Mouse (Mus musculus) layer of hippocampus, adult 8-10 months (tissue): ENCODE measurements around the gene Zfp945. TPM values are rescaled to one million over a fixed set of nuclear protein-coding genes. Genes with fewer than 3 reads are reported as not detected.
A peak's percentile ranks its signal among the peaks of the same experiment; 100 is the strongest.
"Not testable (repeated sequence)": the region's sequence is repeated elsewhere in the genome, so short reads cannot be mapped to it uniquely, and the experiment has no call there.

Experiments
- DNase-seq, 2 experiments: peaks; one replicate each; pipeline ENCODE4 v3.0.0; 2022; ENCODE audit warnings: low spot score in 2 of 2
- total RNA-seq, 4 experiments: library from RNA; stranded (reverse); gene quantifications; 2 replicates each; pipeline ENCODE4 v1.2.4; 2022

Zfp945 gene
- total RNA-seq, result 10 to 100 TPM; 10.5 to 13.3 (median 11.9) TPM

DNA sequence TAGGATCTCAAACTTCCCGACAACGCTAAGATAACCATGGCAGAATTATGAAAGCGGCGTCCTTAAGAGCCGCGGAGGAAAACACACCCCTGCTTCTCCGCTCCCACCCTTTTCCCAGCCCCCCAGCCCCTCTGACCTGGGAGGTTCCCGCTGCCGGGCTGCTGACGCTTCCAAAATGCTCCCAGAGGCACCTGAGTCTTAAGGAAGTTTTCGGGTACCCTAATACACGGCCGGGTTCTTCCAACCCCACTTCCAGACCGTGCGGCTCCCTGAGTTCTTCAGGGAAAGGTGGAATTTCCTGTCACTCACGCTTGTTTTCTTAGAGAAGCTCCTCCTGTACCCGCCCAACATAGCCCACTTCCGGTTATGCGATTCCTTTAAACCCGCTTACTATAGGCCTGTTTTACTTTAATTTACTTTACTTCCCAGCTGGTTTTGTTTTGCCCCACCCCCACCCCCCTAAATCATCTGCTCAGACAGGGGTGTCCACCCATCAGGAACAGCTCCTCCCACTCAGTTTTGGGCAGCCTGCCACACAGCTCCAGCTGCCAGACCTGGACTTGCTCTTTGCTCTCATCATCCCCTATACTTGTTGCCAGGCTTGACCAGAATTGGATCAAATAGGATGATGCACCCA is at the start of gene Zfp945:
TSS of gene Zfp945 (minus strand) at position 290 of the 637 bp plus-strand sequence.
- peak; percentile 37 to 50 for DNase-seq

DNA sequence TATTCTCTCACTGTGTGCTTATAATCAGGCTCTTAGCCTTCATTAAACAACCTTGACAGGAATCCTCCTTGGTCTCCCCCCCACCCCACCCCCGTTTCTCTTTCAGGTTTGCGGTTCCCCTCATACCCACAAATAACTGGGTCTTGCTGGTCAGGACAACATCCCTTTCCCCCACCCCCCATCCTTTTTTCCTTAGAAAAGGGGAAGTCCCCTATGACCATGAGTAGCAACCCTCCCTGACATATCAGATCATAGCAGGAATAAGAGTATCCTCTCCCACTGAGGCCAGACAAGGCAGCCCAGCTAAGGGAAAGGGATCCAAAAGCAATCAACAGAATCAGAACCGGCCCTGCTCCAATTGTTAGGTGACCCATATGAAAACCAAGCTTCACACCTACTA is 21.4 kb upstream of the Zfp945 start:
- DNase-seq, result no peak

DNA sequence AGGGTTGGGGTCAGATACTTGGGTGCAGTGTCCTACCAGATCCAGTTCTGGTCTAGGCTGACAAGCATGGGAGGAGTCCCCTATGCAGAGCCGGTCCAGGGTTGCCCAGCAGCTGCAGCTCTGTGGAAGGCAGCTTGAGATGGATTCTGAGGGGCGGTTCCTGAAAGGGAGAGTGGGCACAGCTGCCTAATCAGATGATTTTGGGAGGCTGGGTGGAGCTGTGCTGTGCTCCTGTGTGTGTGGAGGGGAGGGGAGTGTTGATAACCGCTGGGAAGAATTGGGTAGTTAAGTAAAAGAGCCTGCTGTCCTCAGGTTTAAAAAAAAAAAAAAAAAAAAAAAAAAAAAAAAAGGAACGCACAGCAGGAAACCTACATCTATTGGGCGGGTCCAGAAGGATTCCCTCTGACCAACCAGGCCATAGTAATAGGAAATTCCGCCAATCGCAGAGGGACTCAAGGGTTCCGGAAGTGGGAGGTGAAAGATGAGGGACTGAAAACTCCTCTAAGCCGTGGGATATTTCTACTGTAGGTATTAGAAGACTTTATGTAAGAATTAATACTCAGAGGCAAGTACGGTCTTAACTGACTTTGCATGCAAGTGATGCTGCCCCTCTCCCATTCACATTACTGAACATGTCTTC is 17.2 kb upstream of the Zfp945 start:
- DNase-seq, result no peak

DNA sequence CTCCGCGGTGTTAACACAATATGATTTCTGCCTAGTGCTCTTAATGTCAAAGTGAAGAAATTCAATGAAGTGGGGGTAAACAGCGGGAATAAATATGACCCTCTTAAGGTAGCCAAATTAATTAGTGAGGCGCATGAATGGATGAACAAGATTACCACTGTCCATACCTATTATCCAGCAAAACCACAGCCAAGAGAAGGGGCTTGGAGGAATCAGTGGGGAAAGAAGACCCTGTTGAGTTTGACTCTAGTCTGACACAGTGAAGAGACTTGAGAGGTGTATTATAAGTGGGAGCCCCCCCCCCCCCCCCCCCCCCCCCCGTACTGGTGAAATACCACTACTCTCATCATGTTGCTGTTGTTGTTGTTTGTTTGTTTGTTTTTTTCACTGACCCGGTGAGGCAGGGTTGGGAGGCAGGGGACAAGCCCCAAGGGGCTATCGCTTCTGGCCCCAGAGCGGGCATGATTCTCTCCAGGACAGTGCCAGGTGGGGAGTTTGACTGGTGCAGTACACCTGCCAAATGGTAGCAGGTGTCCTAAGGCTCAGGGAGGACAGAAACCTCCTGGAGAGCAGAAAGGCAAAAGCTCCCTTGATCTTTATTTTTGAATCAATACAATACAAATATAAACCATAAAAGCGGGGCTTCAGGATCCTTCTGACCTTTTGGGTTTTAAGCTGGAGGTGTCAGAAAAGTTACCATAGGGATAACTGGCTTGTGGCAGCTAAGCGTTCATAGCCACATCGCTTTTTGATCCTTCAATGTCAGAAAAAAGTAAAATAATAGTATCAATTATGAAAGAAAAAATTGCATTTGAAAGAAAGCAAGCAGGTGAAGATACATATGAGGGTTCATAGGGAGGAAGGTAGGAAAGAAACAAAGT is 10.7 kb upstream of the Zfp945 start:
- DNase-seq, result no peak

DNA sequence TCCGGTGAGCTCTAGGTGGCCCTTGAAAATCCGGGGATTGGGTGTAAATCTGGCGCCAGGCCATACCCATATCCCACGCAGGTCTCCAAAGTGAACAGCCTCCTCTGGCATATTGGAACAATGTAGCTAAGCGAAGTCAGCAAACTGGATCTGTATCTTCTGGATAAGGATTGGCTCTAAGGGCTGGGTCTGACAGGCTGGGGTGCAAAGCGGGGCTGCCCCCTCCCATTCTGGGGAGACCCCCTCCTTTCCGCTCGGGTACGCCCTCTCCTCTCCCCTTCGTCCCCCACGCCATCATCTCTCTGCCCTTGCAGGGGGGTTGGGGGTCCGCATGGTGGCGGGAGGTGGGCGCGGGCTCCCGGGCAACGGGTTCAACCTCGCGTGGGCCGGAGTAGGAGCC is 9.4 kb upstream of the Zfp945 start:
- no peak for DNase-seq

DNA sequence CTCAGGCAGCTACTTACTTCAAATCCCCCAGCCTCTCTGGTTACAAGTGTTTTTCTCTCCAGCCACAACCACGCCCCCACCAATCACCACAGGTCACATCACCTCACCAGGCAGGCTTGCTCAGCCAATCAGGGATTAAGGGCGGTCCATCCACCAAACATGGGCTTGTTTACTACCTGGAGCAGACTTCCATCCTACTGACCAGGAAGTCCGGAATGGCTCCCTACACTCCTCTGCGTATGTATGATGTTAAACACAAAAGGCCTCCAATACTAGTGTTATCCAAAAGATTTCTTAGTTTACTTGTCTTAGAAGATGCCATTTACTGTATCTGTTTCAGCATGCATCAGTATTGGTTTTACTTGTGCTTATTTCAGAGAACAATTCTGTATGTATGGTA is 8.6 kb upstream of the Zfp945 start:
- DNase-seq, result not testable (repeated sequence)

DNA sequence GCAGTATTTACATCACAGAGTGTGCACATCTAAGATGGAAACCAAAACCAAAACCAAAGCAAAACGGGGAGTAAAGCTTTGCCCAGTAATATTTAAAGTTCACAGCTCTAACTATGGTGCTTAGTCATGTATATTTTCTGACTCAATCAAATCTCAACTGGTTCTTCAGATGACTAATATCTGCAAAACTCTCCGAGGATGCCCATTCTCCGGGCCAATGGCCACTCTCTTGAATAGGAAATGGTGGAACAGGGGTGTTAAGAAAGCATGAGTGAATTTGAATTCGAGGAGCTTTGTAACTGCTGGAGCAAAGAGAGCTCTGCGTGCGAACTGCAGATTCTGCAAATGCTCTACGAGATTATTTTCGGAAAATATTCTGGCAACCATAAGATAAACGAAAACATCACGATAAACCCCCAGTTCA is 501 bp downstream of the Zfp945 start:
- no peak for DNase-seq

DNA sequence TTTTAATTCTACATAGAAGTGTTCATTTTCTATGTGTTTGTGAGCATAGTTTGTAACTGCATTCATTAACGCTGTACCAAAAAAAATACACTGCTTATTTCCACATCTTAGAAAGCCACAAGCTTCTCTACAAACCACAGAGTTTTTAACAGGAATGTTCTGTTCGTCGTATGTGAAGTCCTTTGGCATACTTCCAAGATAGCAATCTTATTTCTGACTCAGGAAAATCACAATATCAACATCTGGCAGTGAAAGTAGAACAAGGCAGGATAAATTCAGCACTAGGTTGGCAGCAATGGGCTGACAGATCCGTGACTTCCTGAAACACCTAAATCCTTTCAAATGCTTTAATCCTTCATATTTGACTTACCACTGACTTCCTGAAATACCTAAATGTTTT is 45.8 kb downstream of the Zfp945 start:
- DNase-seq, result no peak

DNA sequence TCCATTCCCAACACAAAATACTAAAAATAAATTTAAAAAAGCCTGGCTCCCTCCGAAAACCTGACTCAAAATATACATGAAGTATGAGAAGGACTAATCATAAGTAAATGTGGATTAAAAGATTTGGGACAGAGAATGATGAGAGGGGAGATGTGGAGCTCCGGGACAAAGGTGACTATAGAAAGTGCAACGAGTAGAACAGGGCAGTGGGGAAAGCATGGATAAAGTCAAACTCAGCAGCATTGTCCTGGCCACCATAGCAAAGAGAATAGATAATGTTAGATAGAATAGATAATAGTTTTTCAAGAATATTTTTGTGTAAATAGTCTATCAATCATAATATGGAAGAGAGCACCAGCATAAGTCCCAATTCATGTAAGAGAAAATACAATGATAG is 48.7 kb downstream of the Zfp945 start:
- DNase-seq, result no peak

DNA sequence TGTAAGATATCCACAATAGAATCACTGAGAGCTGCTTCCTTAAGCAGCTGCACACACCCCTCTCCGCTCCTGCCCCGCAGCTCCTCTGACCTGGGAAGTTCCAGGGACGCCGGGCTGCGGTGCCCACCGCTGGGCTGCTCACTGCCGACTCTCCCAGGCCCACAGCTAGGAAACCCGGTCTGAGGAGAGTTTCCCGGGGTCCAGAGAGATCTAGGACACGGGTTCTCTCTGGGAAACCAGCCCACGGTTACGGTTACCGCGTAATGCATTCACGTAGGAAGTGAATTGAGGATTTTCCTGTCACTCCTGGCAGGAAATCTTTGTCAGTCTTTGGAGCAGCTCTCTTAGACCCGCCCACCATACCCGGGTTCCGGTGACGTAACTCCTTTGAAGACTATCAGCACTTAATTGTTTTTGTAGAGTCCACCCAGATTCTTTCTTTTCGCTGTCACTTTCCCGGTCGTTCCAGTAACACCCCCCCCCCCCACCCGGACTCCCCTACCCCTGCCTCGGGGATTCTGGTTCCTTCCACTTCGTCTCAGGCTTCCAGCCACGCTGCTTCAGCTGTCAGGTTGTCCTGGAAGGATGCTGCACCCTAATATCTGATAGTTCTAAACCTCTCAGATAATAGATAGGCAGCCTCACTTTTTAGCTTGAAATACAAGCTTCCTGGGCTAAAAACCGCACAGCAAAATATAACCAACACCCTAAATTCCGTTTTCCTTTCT is 49.3 kb downstream of the Zfp945 start:
- peak; percentile 54 to 66 for DNase-seq

DNA sequence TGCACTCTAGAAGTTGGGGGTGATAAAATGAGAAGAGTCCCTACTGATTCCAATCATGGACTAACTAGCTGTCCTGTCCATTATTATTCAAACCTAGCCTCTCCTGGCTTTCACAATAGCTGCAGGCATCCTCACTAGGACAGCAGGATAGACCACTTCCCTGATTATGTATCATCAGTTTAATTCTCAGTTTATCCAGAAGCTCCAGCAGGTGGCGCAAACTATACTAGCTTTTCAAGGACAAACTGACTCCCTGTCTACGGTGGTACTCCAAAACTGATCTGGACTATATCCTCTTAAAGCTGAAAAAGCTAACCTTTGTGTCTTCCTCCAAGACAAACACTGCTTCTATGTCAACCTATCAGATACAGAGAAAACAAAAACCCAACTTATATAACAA is 67.2 kb downstream of the Zfp945 start:
- DNase-seq, result no peak

Other genes starting within 250 kb of the Zfp945 start
- not detected for gene Vmn2r113, start 75.8 kb upstream of the Zfp945 start, total RNA-seq
- not detected for gene Vmn2r-ps130, start 194.0 kb upstream of the Zfp945 start, total RNA-seq